Mouse (Mus musculus): ENCODE results near the gene Sfrp2. TPM values are rescaled to one million over a fixed set of nuclear protein-coding genes. Genes with fewer than 3 reads are reported as not detected.

Sfrp2 gene
- total and polyA plus RNA-seq, 3 experiments, result not detected

GRCm38 (mm10) chr3:83718662-83719061 is 47.5 kb upstream of the Sfrp2 start:
- Histone ChIP-seq H3K4me3 (ENCODE audit: control insufficient read depth in 1 of 2, insufficient read depth in 1 of 2, low read depth in 2 of 2, low read length in 2 of 2) (no peak overlapping the region), H3K4me1 (ENCODE audit: control insufficient read depth in 1 of 2, insufficient read depth in 2 of 2, low read length in 2 of 2) (no peaks in the 10 kb centered on the region), H3K27ac (ENCODE audit: control insufficient read depth, low read depth, low read length) (no peak overlapping the region), H3K36me3 (ENCODE audit: control insufficient read depth in 1 of 2, insufficient read depth in 2 of 2, low read length in 2 of 2) (no peaks in the 10 kb centered on the region), H3K9me3 (replicated peaks; ENCODE audit: insufficient read depth, low read length) (no peaks in the 10 kb centered on the region), H3K9ac (ENCODE audit: control insufficient read depth, low read depth, low read length, poor library complexity, severe bottlenecking) (no peak overlapping the region), H3K79me2 (ENCODE audit: control insufficient read depth, insufficient read depth, low read length, poor library complexity) (no peaks in the 10 kb centered on the region), H3K27me3 (ENCODE audit: control insufficient read depth in 1 of 2, insufficient read depth in 2 of 2, low read length in 2 of 2) (no peaks in the 10 kb centered on the region)
- no peak for DNase-seq (ENCODE audit: low read depth, low spot score)
- no peak for TF ChIP-seq RAD21 (IDR thresholded peaks at IDR 0.05; ENCODE audit: low read depth, low read length)
- TF ChIP-seq USF1 (IDR thresholded peaks at IDR 0.05; ENCODE audit: low read depth, low read length), result no peak
- no peak for TF ChIP-seq EP300 (IDR thresholded peaks at IDR 0.05; ENCODE audit: low read depth in 1 of 2, low read length in 2 of 2)
- TF ChIP-seq RCOR1 (IDR thresholded peaks at IDR 0.05; ENCODE audit: low read depth, low read length), result no peak
- no peak for TF ChIP-seq POLR2A (IDR thresholded peaks at IDR 0.05; ENCODE audit: control insufficient read depth in 1 of 2, insufficient read depth in 1 of 2, low read depth in 1 of 2, low read length in 2 of 2, poor library complexity in 1 of 2)
- TF ChIP-seq MYC (IDR thresholded peaks at IDR 0.05; ENCODE audit: low read depth, low read length), result no peak
- no peak for TF ChIP-seq BHLHE40 (IDR thresholded peaks at IDR 0.05; ENCODE audit: borderline replicate concordance, low read depth, low read length)
- TF ChIP-seq POLR2AphosphoS2 (IDR thresholded peaks at IDR 0.05; ENCODE audit: low read length), result no peak
- no peak for TF ChIP-seq MYB (IDR thresholded peaks at IDR 0.05; ENCODE audit: low read depth, low read length)
- no peak for TF ChIP-seq ZNF384 (IDR thresholded peaks at IDR 0.05; ENCODE audit: low read depth, low read length)
- no peak for TF ChIP-seq UBTF (IDR thresholded peaks at IDR 0.05; ENCODE audit: borderline replicate concordance, insufficient read depth, low read depth, low read length)
- no peak for TF ChIP-seq JUND (IDR thresholded peaks at IDR 0.05; ENCODE audit: low read depth, low read length)
- no peak for TF ChIP-seq GABPA (IDR thresholded peaks at IDR 0.05; ENCODE audit: low read depth, low read length)
- TF ChIP-seq GATA1 (IDR thresholded peaks at IDR 0.05; ENCODE audit: low read depth, low read length), result no peak
- no peak for TF ChIP-seq E2F4 (IDR thresholded peaks at IDR 0.05; ENCODE audit: borderline replicate concordance, low read depth, low read length)
- no peak for TF ChIP-seq POLR2AphosphoS5 (IDR thresholded peaks at IDR 0.05; ENCODE audit: borderline replicate concordance, low read depth, low read length)
- TF ChIP-seq CHD2 (IDR thresholded peaks at IDR 0.05; ENCODE audit: low read length), result no peak
- no peak for TF ChIP-seq SMC3 (IDR thresholded peaks at IDR 0.05; ENCODE audit: low read depth, low read length)

GRCm38 (mm10) chr3:83728223-83728622 is 37.9 kb upstream of the Sfrp2 start:
- Histone ChIP-seq H3K36me3 (ENCODE audit: control insufficient read depth in 1 of 2, insufficient read depth in 2 of 2, low read length in 2 of 2) (no peaks in the 10 kb centered on the region), H3K27me3 (ENCODE audit: control insufficient read depth in 1 of 2, insufficient read depth in 2 of 2, low read length in 2 of 2) (no peaks in the 10 kb centered on the region), H3K79me2 (ENCODE audit: control insufficient read depth, insufficient read depth, low read length, poor library complexity) (no peaks in the 10 kb centered on the region), H3K4me1 (ENCODE audit: control insufficient read depth in 1 of 2, insufficient read depth in 2 of 2, low read length in 2 of 2) (no peaks in the 10 kb centered on the region), H3K4me3 (ENCODE audit: control insufficient read depth in 1 of 2, insufficient read depth in 1 of 2, low read depth in 2 of 2, low read length in 2 of 2) (no peak overlapping the region), H3K27ac (ENCODE audit: control insufficient read depth, low read depth, low read length) (no peak overlapping the region), H3K9me3 (replicated peaks; ENCODE audit: insufficient read depth, low read length) (no peaks in the 10 kb centered on the region), H3K9ac (ENCODE audit: control insufficient read depth, low read depth, low read length, poor library complexity, severe bottlenecking) (no peak overlapping the region)
- TF ChIP-seq USF2 (IDR thresholded peaks at IDR 0.05; ENCODE audit: borderline replicate concordance in 1 of 2, insufficient read depth in 1 of 2, low read depth in 1 of 2, low read length in 2 of 2), result no peak
- TF ChIP-seq RAD21 (IDR thresholded peaks at IDR 0.05; ENCODE audit: low read depth, low read length), result no peak
- no peak for TF ChIP-seq EP300 (IDR thresholded peaks at IDR 0.05; ENCODE audit: low read depth in 1 of 2, low read length in 2 of 2)
- TF ChIP-seq SMC3 (IDR thresholded peaks at IDR 0.05; ENCODE audit: low read depth, low read length), result no peak
- TF ChIP-seq MYC (IDR thresholded peaks at IDR 0.05; ENCODE audit: low read depth, low read length), result no peak
- TF ChIP-seq JUND (IDR thresholded peaks at IDR 0.05; ENCODE audit: low read depth, low read length), result no peak
- no peak for TF ChIP-seq KAT2A (conservative IDR thresholded peaks at IDR 0.05; ENCODE audit: low read depth, low read length)
- TF ChIP-seq ZC3H11A (IDR thresholded peaks at IDR 0.05; ENCODE audit: low read depth, low read length), result no peak
- no peak for TF ChIP-seq POLR2AphosphoS2 (IDR thresholded peaks at IDR 0.05; ENCODE audit: low read length)
- no peak for TF ChIP-seq CHD2 (IDR thresholded peaks at IDR 0.05; ENCODE audit: low read length)
- TF ChIP-seq MAZ (IDR thresholded peaks at IDR 0.05; ENCODE audit: low read depth, low read length), result no peak
- TF ChIP-seq ZMIZ1 (IDR thresholded peaks at IDR 0.05; ENCODE audit: low read depth, low read length), result no peak
- TF ChIP-seq GATA1 (IDR thresholded peaks at IDR 0.05; ENCODE audit: low read depth, low read length), result no peak
- TF ChIP-seq SIN3A (IDR thresholded peaks at IDR 0.05; ENCODE audit: low read length), result no peak
- no peak for DNase-seq (ENCODE audit: low read depth, low spot score)
